Mouse (Mus musculus) megakaryocyte, adult 5-6 weeks (primary cell): ENCODE data around the gene Fgr. TPM values are rescaled to one million over a fixed set of nuclear protein-coding genes. Genes with fewer than 3 reads are reported as not detected.

ENCODE experiments used
- ATAC-seq: 2 replicates; pipeline ENCODE4 v1.8.0; 2016; ENCODE audit warnings: mild to moderate bottlenecking, inconsistent platforms; ENCODE audit not compliant: poor library complexity, severe bottlenecking
- total RNA-seq, 2 experiments: library from RNA; stranded (forward) in 1 of 2; stranded (reverse) in 1 of 2; fragments of 153-499, 151-499 nt in 1 of 2; fragments of 221-1000, 200-1000 nt in 1 of 2; gene quantifications; 2 replicates each; pipeline versions ENCODE4 v1.2.3 to v1.2.4; 2015 to 2017

Gene Fgr
- total RNA-seq, 2 experiments from 2014 or later, result 108 to 111 TPM

DNA sequence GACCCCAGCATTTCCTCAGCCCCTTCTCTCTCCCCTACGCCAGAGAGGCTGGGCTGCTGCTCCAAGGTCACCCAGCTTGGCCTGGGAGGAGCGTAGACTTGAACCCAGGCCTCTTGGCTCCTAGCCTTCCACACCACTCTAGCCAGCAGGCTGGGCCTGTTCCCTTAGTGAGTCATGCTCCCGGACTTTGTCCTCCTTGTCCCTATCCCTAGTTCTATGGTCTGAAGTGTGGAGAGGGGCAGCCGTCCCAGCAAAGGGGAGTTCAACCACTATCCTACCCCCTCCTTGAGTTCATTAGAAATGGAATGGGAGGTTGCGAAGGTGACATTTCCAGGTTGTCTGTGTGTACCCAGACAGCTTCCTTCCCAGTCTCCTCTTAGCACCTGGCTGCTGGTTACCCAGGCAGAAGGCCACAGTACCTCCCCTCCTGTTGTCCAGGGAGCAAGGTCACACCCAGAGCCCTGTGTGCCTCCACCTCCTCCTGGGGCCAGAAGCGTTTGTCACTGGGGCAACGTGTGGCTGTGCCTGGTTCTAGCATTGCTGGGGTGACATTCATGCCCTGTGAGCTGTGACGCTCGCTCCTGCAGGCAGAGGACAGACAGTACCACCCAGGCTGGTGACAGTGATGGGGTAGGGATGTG lies 76.4 kb downstream of the Fgr start:
- no peak for ATAC-seq

- ATAC-seq, result peak; percentile 39
Measured at GRCm38 (mm10) chr4:133050837-133051549, 77.1 kb downstream of the Fgr start.

DNA sequence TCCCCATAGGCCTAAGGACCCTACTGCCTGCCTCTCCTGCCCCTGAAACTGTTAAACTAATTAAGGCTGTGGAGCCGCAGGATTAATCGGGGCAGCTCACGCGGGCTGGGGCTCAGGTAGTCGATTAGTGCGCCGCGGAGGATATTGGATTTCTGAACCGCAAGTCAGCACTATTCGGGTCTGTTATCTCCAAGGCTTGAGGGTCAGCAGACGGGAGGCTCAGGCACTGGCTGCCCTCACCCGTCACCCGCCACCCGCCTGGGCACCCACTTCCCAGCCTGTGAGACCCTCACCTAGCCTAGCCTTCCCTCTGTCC lies 77.6 kb downstream of the Fgr start:
- no peak for ATAC-seq

Other genes with a start within 250 kb of the Fgr start
- 1.3 and 2.5 TPM in 2 replicates for gene Xkr8, start 241.5 kb upstream of the Fgr start, total RNA-seq (2015)
- gene Xkr8, start 241.5 kb upstream of the Fgr start, total RNA-seq (2017), result 1.1 and 1.5 TPM in 2 replicates
- 3.0 and 4.5 TPM in 2 replicates for gene Smpdl3b, start 216.8 kb upstream of the Fgr start, total RNA-seq (2015)
- 3.9 and 4.3 TPM in 2 replicates for gene Smpdl3b, start 216.8 kb upstream of the Fgr start, total RNA-seq (2017)
- gene Rpa2, start 205.8 kb upstream of the Fgr start, total RNA-seq (2015), result 28.0 and 28.7 TPM in 2 replicates
- 22.3 and 27.9 TPM in 2 replicates for gene Rpa2, start 205.8 kb upstream of the Fgr start, total RNA-seq (2017)
- 129 and 136 TPM in 2 replicates for gene Themis2, start 177.7 kb upstream of the Fgr start, total RNA-seq (2015)
- gene Themis2, start 177.7 kb upstream of the Fgr start, total RNA-seq (2017), result 84.4 and 95.0 TPM in 2 replicates
- gene Ppp1r8, start 130.9 kb upstream of the Fgr start, total RNA-seq (2015), result 25.7 and 29.6 TPM in 2 replicates
- gene Ppp1r8, start 130.9 kb upstream of the Fgr start, total RNA-seq (2017), result 46.1 and 50.1 TPM in 2 replicates
- gene Stx12, start 89.6 kb upstream of the Fgr start, total RNA-seq (2015), result 43.9 and 53.0 TPM in 2 replicates
- 49.9 and 51.0 TPM in 2 replicates for gene Stx12, start 89.6 kb upstream of the Fgr start, total RNA-seq (2017)
- gene Fam76a, start 51.5 kb upstream of the Fgr start, total RNA-seq (2015), result 21.2 and 21.5 TPM in 2 replicates
- 43.2 and 66.3 TPM in 2 replicates for gene Fam76a, start 51.5 kb upstream of the Fgr start, total RNA-seq (2017)
- gene Ahdc1, start 37.2 kb downstream of the Fgr start, total RNA-seq (2015), result 3.0 and 4.4 TPM in 2 replicates
- 0.77 and 3.6 TPM in 2 replicates for gene Ahdc1, start 37.2 kb downstream of the Fgr start, total RNA-seq (2017)
- 226 and 236 TPM in 2 replicates for gene Wasf2, start 156.4 kb downstream of the Fgr start, total RNA-seq (2015)
- 56.9 and 75.4 TPM in 2 replicates for gene Wasf2, start 156.4 kb downstream of the Fgr start, total RNA-seq (2017)
- not detected in 2 replicates for gene Cd164l2, start 238.0 kb downstream of the Fgr start, total RNA-seq (2015)
- gene Cd164l2, start 238.0 kb downstream of the Fgr start, total RNA-seq (2017), result not detected in 2 replicates
- gene Gpr3, start 238.4 kb downstream of the Fgr start, total RNA-seq (2015), result 0.21 TPM in 1 of 2 replicates, not detected in the other
- gene Gpr3, start 238.4 kb downstream of the Fgr start, total RNA-seq (2017), result not detected in 2 replicates